Mouse (Mus musculus) hindbrain, embryonic 11.5 days (tissue): ENCODE measurements around the gene Snapc1. TPM values are rescaled to one million over a fixed set of nuclear protein-coding genes. Genes with fewer than 3 reads are reported as not detected.

Experiments used
- polyA plus RNA-seq: library from polyadenylated mRNA; unstranded; fragments of >200 nt; fragmentation: Nextera tagmentation; extraction: Ambion mirVana; gene quantifications from 2 replicates; pipeline ENCODE4 v1.2.1, GENCODE M21; 2014

The Snapc1 gene
- polyA plus RNA-seq, 1 experiment from 2014 or later = 24.1 TPM

Other genes with a start within 250 kb of the Snapc1 start
- 130 and 139 TPM in 2 replicates for gene Hif1a, start 63.1 kb upstream of the Snapc1 start, polyA plus RNA-seq
- 19.8 and 19.9 TPM in 2 replicates for gene Gm49321, start 26.8 kb upstream of the Snapc1 start, polyA plus RNA-seq
- 5.4 and 5.5 TPM in 2 replicates for gene Syt16, start 33.2 kb downstream of the Snapc1 start, polyA plus RNA-seq